Mouse (Mus musculus): ENCODE measurements around the gene Ostf1.

- TF ChIP-seq CTCF (IDR thresholded peaks at IDR 0.05; ENCODE audit: control insufficient read depth, insufficient read depth, insufficient read length) (no peak), MYOG (IDR thresholded peaks at IDR 0.05; ENCODE audit: control insufficient read depth, extremely low read depth, insufficient read length) (no peak), CEBPB (IDR thresholded peaks at IDR 0.05; ENCODE audit: low read depth) (no peak), USF1 (IDR thresholded peaks at IDR 0.05; ENCODE audit: low read depth) (no peak), MYOD1 (IDR thresholded peaks at IDR 0.05; ENCODE audit: control insufficient read depth, insufficient read length, low read depth) (no peak), MAX (IDR thresholded peaks at IDR 0.05) (no peak), FOSL1 (IDR thresholded peaks at IDR 0.05; ENCODE audit: insufficient read depth, low read length, poor library complexity, severe bottlenecking) (no peak)
These were observed 39.6 kb upstream of the Ostf1 start for GRCm38 (mm10) chr19:18671056-18671741.
